Mouse (Mus musculus) lung, embryonic 14.5 days (tissue): ENCODE results near the gene Cnn2. TPM values are rescaled to one million over a fixed set of nuclear protein-coding genes. Genes with fewer than 3 reads are reported as not detected.

ENCODE experiments used
- ATAC-seq: fragments of 200-750 bp; cut with Nextera tagmentation; 2 replicates; pipeline ENCODE4 v1.8.0; 2017; ENCODE audit warnings: mild to moderate bottlenecking, moderate TSS enrichment, moderate library complexity; ENCODE audit not compliant: insufficient read depth
- DNase-seq: peaks from one replicate; pipeline ENCODE4 v3.0.0-alpha.2; 2015
- H3K27ac ChIP-seq: fragments of 300-500 bp; sonication (generic); 2 replicates; pipeline ENCODE4 v1.5.1; 2014; ENCODE audit warnings: low read depth, mild to moderate bottlenecking, moderate library complexity
- H3K27me3 ChIP-seq: fragments of 300-500 bp; sonication (generic); 2 replicates; pipeline ENCODE4 v1.6.1; 2014; ENCODE audit warnings: low read length, control low read depth; ENCODE audit not compliant: insufficient read depth
- H3K36me3 ChIP-seq: fragments of 300-500 bp; sonication (generic); 2 replicates; pipeline ENCODE4 v1.6.1; 2014; ENCODE audit warnings: control low read depth; ENCODE audit not compliant: insufficient read depth
- H3K4me1 ChIP-seq: fragments of 300-500 bp; sonication (generic); 2 replicates; pipeline ENCODE4 v1.6.1; 2014; ENCODE audit warnings: antibody characterized with exemption, control low read depth; ENCODE audit not compliant: insufficient read depth
- H3K4me2 ChIP-seq: fragments of 300-500 bp; sonication (generic); 2 replicates; pipeline ENCODE4 v1.6.1; 2014; ENCODE audit warnings: mild to moderate bottlenecking
- H3K4me3 ChIP-seq: fragments of 300-500 bp; sonication (generic); 2 replicates; pipeline ENCODE4 v1.5.1; 2014; ENCODE audit warnings: low read depth, low read length
- H3K9ac ChIP-seq: fragments of 300-500 bp; sonication (generic); 2 replicates; pipeline ENCODE4 v1.6.1; 2014
- H3K9me3 ChIP-seq: fragments of 300-500 bp; sonication (generic); 2 replicates; pipeline ENCODE4 v1.6.1; 2016; ENCODE audit warnings: low read depth, low read length, control low read depth
- CTCF ChIP-seq: IDR thresholded peaks from 2 replicates; pipeline ENCODE4 v1.5.1; 2016; ENCODE audit warnings: antibody characterized with exemption, low read depth
- WGBS: fragments of 180-500 bp; shearing (Covaris S2); extraction: QIAGEN DNeasy Blood & Tissue Kit; methylation state at CpG from one replicate; pipeline ENCODE4 v1.1.7; 2014; 5-methylcytosine and 5-hydroxymethylcytosine counted together
- polyA plus RNA-seq: library from polyadenylated mRNA; unstranded; fragments of >200 nt; fragmentation: Nextera tagmentation; extraction: Ambion mirVana; gene quantifications from 2 replicates; pipeline ENCODE4 v1.2.1, GENCODE M21; 2014

Gene Cnn2
- polyA plus RNA-seq, 1 experiment from 2014 or later = 354 TPM

- DNase-seq (no peak), ATAC-seq (no peak)
- H3K36me3 ChIP-seq = peaks cover 44% of the 10 kb centered on the region
- no peaks in the 10 kb centered on the region for H3K9me3 ChIP-seq
- no peak overlapping the region for H3K4me3 ChIP-seq
- no peak overlapping the region for H3K27ac ChIP-seq
- H3K9ac ChIP-seq = no peak overlapping the region
- 79% methylated on average over 9 of the region's 9 CpGs for WGBS
- no peak for TF ChIP-seq CTCF
- no peak overlapping the region for H3K4me2 ChIP-seq
- H3K4me1 ChIP-seq = peaks cover 14% of the 10 kb centered on the region; the same call in 1 of the 2 replicates
- no peaks in the 10 kb centered on the region for H3K27me3 ChIP-seq
These were observed 41.8 kb downstream of the Cnn2 start for GRCm38 (mm10) chr10:80030191-80030590.

DNA sequence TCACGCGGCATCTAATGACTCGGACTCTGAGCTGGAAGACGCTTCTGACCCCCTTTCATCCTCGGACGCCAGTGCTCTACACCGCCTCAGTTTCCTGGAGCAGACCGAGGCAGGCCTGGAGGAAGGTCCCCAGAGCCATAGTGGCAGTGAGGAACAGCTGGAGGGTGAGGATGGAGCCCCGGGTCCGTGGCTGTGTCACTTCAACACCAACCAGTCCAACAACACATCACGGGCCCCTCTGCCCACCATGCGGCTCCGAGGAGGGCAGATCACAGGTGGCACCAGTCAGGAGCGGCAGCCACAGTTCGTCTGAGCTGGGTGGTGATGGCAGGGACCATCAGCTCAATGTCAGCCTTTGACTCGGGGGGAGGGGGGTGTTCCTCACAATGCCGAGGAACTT lies 42.4 kb downstream of the Cnn2 start:
- no peak overlapping the region for H3K4me2 ChIP-seq
- no peak for TF ChIP-seq CTCF
- peaks cover 14% of the 10 kb centered on the region; the same call in 1 of the 2 replicates for H3K4me1 ChIP-seq
- H3K9ac ChIP-seq = no peak overlapping the region
- DNase-seq (no peak), ATAC-seq (no peak)
- no peak overlapping the region for H3K4me3 ChIP-seq
- H3K9me3 ChIP-seq = no peaks in the 10 kb centered on the region
- peaks cover 49% of the 10 kb centered on the region for H3K36me3 ChIP-seq
- H3K27me3 ChIP-seq = no peaks in the 10 kb centered on the region
- 76% methylated on average over 17 of the region's 17 CpGs for WGBS
- H3K27ac ChIP-seq = no peak overlapping the region

DNA sequence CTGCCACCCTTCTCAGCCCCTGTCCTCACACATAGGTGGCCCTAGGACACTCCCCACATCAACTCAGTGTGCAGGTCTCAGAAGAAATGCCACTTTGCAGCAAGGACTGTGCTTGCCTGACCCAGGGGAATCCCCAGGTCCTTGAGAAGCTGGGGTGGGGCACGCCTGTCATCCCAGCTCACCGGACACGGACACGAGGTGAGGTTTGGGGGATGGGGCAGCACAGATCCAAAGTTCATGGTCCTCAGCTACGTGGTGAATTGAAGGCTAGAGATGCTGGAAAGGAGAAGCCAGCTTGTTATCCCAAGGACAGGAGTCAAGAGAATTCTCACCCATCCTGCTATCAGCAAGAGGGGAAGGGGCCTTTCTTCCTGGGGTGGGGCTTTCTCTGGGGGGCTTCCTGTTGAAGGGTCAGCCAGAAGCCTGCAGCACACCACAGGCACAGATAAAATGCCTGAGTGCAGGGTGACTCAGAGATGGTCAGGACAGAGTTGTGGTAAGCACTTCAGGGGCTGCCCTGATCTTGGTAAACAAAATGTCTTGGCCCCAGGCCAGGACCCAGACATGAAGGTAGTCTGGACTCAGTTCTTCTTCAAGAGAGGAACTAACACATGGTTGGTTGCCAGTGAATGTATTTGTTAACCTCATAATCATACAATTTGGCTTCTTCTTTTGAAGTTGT lies 44.6 kb downstream of the Cnn2 start:
- 21% methylated on average over 5 of the region's 5 CpGs for WGBS
- DNase-seq (peak; percentile 75), ATAC-seq (peak; percentile 56)
- Histone ChIP-seq H3K27me3 (no peaks in the 10 kb centered on the region), H3K4me1 (peaks cover 16% of the 10 kb centered on the region; the same call in 1 of the 2 replicates), H3K36me3 (peaks cover 55% of the 10 kb centered on the region), H3K9ac (peak overlapping the region; percentile 26), H3K27ac (peak overlapping the region; percentile 70), H3K4me3 (no peak overlapping the region), H3K9me3 (no peaks in the 10 kb centered on the region), H3K4me2 (peak overlapping the region; percentile 15; the same call in 1 of the 2 replicates)
- no peak for TF ChIP-seq CTCF

GRCm38 (mm10) chr10:80033511-80034391 lies 45.4 kb downstream of the Cnn2 start:
- Histone ChIP-seq H3K9ac (peak overlapping the region; percentile 0; the same call in 1 of the 2 replicates), H3K27me3 (no peaks in the 10 kb centered on the region), H3K36me3 (peaks cover 55% of the 10 kb centered on the region), H3K4me3 (no peak overlapping the region), H3K4me2 (no peak overlapping the region), H3K27ac (peak overlapping the region; percentile 54; the same call in 1 of the 2 replicates), H3K9me3 (no peaks in the 10 kb centered on the region), H3K4me1 (peaks cover 24% of the 10 kb centered on the region; the same call in 1 of the 2 replicates)
- peak; percentile 66 for TF ChIP-seq CTCF
- DNase-seq = peak; percentile 77
- 28% methylated on average over 9 of the region's 9 CpGs for WGBS
- ATAC-seq = peak; percentile 32; the same call in 1 of the 2 replicates

DNA sequence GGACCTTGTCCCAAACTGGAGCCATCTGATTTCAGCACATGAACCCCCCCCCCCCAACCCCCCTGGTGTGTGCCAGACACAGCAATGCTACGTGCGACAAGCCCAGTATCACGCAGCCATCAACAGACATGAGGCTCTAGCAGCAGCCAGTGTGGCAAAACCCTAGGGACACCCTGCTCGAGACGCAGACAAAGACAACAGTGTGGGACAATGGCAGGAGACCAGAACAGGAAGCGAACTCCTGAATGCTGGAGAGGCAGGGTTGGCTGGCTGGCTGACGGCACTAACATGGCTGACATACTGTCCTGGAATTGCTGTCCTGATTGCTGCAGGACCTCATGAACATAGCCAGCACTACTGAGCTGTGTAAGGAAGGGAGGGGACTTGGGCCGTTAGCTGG lies 46.8 kb downstream of the Cnn2 start:
- H3K27ac ChIP-seq = no peak overlapping the region
- H3K27me3 ChIP-seq = no peaks in the 10 kb centered on the region
- no peak for ATAC-seq
- no peak for DNase-seq
- WGBS = 80% methylated on average over 8 of the region's 8 CpGs
- H3K4me3 ChIP-seq = no peak overlapping the region
- TF ChIP-seq CTCF = no peak
- no peak overlapping the region for H3K9ac ChIP-seq
- no peak overlapping the region for H3K4me2 ChIP-seq
- H3K36me3 ChIP-seq = peaks cover 48% of the 10 kb centered on the region
- H3K4me1 ChIP-seq = peaks cover 25% of the 10 kb centered on the region; the same call in 1 of the 2 replicates
- no peaks in the 10 kb centered on the region for H3K9me3 ChIP-seq

DNA sequence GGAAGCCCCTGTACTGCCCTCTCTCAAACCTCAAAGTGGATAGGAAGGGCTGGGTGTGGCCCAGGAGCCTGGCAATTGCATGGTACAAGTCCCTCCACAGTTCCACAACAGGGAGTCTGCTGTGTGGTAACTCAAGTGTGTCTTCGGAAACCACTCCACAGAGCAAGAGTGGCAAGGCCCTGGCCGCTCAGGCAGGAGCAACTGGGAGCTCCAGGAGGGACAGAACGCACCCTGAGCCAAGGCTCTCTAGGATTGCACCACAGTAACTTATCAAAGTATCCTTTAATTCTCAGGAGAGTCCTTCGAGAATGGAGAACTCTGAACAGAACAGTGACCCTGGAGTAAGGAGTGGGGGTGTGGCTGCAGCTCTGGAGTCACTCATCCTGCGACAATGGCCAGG lies 47.3 kb downstream of the Cnn2 start:
- TF ChIP-seq CTCF = no peak
- Histone ChIP-seq H3K27me3 (no peaks in the 10 kb centered on the region), H3K9ac (no peak overlapping the region), H3K27ac (no peak overlapping the region), H3K9me3 (no peaks in the 10 kb centered on the region), H3K4me1 (peaks cover 25% of the 10 kb centered on the region; the same call in 1 of the 2 replicates), H3K4me2 (no peak overlapping the region), H3K36me3 (peaks cover 48% of the 10 kb centered on the region), H3K4me3 (no peak overlapping the region)
- ATAC-seq = no peak
- DNase-seq = no peak
- 87% methylated on average over 5 of the region's 5 CpGs for WGBS

DNA sequence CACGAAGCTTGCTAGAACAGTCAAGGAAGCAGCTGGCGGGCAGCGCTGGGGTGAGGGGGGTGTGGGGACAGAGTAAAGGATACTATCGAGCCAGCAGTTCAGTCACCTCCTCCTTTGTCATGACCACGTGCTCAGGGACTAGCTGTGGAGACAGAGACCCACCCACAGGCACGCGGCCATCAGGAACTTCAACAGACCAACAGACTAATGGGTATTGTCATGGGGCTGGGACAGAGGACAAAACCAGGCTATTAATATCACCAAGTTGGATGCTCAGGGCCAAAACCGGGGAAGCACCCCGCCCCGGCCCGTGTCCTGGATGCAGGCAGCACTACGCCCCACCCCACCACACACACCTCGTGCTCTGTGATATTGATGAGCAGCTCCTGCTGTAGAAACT lies 48.4 kb downstream of the Cnn2 start:
- H3K36me3 ChIP-seq = peaks cover 41% of the 10 kb centered on the region
- no peak overlapping the region for H3K27ac ChIP-seq
- H3K4me2 ChIP-seq = no peak overlapping the region
- H3K4me3 ChIP-seq = no peak overlapping the region
- ATAC-seq (no peak), DNase-seq (no peak)
- no peak for TF ChIP-seq CTCF
- H3K9me3 ChIP-seq = no peaks in the 10 kb centered on the region
- H3K27me3 ChIP-seq = no peaks in the 10 kb centered on the region
- 89% methylated on average over 13 of the region's 13 CpGs for WGBS
- H3K4me1 ChIP-seq = peaks cover 25% of the 10 kb centered on the region; the same call in 1 of the 2 replicates
- H3K9ac ChIP-seq = no peak overlapping the region
